Mouse (Mus musculus): ENCODE results near the gene Gm9.
"Not testable (repeated sequence)": the region's sequence is repeated elsewhere in the genome, so short reads cannot be mapped to it uniquely, and the experiment has no call there.

Gm9 gene

DNA sequence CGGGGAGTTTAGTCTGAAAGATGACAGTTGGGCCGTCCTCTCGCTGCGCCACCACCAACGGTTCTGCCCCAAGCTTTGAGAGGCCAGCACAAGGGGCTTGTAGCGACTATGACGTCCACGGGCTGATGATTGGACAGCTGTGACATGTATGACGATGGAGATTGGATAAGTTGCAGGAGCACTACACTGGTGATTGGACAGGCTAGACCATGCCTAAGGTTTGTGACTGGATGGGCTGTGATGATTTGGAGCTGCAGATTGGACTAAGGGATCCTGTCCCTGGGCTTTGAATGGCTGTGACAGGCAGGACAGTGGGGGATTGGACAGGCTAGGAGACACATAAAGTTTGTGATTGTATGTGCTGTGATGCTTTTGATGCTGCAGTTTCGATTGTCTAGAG is at the start of gene Gm9:
Gm9 (minus strand) TSS at position 101 of the 400 bp plus-strand sequence.
- DNase-seq (ENCODE audit: extremely low read depth, low read depth) = no peak

DNA sequence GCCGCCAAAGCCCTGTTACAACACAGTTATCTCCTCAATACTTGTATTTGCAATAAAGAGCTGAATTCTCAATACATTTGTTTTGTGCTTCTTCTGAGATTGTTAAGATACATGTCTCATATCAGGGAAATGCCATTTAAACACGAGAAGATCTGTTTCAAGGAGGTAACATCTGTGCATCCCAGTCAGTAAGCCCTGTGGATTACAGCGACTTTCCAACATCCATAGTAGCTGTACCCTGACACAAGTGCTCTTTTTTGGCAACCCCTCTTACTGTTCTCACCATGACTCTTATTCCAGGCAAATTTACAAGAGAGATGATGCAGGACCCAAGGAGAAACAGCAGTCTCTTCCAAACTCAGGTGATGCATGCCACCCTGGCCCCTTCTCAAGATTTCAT is 38.8 kb upstream of the Gm9 start, which contains the start of gene Rhox3a:
Rhox3a (plus strand) TSS at position 301 of the 400 bp plus-strand sequence.
- DNase-seq (ENCODE audit: extremely low read depth, low read depth) = not testable (repeated sequence)

DNA sequence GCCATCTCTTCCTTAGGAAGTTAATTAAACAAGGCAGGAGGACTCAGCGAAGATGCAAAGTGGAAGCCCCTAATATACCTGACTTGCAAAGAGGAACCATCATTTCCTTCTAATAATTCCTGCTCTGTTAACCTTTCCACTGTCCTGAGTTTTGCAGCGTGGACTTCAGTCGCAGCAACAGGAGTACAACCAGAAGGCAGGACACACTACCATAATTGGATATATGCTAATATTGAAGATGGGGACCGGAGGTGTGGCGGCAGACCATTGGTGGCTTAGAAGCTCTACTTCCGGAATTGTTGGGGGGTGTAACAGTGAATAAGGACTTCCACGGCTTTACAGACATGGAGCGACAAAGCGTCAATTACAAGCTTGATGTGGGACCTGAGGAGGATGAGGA is 33.8 kb upstream of the Gm9 start, which contains the start of gene Rhox2a:
Rhox2a (plus strand) TSS at position 301 of the 400 bp plus-strand sequence.
- not testable (repeated sequence) for DNase-seq (ENCODE audit: extremely low read depth, low read depth)

DNA sequence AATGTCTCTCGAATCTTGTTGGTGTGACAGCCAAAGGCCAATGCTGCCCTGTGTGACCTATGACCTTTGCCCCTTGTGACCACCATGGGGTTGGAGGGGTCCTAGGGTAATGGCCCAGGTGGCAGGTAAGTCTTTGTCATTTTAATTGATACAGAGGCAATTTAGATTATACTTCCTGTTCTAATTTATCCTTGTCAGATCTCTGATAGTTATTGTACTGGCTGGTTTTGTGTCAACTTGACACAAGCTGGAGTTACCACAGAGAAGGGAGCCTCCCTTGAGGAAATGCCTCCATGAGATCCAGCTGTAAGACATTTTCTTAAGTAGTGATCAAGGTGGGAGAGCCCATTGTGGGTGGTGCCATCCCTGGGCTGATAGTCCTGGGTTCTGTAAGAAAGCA is 11.3 kb upstream of the Gm9 start, which contains the start of gene Rhox1:
Rhox1 (minus strand) TSS at position 101 of the 400 bp plus-strand sequence.
- not testable (repeated sequence) for DNase-seq (ENCODE audit: extremely low read depth, low read depth)

DNA sequence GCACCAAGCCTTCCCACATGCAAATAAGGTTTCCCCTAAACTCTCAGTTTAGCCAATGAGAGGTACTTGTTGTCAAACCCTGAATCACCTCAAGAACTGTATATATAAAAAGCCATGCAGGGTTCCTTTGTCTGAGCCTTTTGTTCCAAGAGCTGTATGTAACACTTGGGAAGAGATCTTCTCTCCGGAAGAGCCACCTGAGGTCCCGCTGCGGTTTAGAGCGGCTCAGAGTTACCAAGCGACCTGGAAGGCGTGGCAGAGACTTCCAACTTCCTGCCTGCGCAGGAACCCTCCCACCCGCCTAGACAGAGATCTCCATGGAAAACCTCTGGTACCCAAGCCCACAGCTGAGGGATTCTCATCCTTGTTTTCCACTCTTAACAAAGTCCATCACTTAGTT is 12.2 kb downstream of the Gm9 start:
- no peak for DNase-seq (ENCODE audit: extremely low read depth, low read depth)

DNA sequence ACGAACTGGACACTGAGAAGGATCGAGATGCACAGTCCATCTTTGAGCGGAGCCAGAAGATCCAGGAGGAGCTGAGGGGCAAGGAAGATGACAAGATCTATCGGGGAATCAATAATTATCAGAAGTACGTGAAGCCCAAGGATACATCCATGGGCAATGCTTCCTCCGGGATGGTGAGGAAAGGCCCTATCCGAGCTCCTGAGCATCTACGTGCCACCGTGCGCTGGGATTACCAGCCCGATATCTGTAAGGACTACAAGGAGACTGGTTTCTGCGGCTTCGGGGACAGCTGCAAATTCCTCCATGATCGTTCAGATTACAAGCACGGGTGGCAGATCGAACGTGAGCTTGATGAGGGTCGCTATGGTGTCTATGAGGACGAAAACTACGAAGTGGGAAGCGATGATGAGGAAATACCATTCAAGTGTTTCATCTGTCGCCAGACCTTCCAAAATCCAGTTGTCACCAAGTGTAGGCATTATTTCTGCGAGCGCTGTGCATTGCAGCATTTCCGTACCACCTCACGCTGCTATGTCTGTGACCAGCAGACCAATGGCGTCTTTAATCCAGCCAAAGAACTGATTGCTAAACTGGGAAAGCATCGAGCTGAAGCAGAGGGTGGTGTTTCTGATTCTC is 19.0 kb downstream of the Gm9 start:
- peak; percentile 12 for DNase-seq (ENCODE audit: extremely low read depth, low read depth)

DNA sequence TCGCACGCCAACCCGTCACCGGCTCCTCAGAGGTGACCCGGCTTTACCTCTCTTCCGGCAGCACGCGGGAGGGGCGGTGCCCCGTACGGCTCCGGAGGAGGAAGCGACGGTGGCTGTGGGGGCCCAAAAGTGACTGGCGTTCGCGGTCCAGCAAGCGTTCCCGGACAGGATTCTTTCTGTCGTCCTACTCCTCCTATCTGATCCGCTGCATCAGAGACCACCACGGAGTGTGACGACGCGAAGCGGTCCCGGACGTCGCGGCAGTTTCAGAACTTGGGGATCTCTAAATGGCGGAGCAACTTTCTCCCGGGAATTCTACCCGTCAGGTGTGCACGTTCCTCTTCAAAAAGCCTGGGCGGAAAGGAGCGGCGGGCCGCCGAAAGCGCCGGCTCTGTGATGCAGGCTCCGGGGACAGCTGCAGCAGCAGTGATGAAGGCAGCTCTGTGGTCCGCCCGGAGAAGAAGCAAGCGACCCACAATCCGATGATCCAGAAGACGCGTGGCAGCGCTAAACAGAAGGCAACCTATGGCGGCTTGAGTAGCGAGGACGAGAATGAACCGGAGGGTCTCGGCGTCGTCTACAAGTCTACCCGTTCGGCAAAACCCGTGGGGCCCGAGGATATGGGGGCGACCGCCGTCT is 19.6 kb downstream of the Gm9 start, which contains the start of the genes Ndufa1 and Rnf113a1:
Ndufa1 (minus strand) TSS at position 59 of the 639 bp plus-strand sequence.
Rnf113a1 (plus strand) TSS at position 141 of the 639 bp plus-strand sequence.
- peak; percentile 48 for DNase-seq (ENCODE audit: extremely low read depth, low read depth)

DNA sequence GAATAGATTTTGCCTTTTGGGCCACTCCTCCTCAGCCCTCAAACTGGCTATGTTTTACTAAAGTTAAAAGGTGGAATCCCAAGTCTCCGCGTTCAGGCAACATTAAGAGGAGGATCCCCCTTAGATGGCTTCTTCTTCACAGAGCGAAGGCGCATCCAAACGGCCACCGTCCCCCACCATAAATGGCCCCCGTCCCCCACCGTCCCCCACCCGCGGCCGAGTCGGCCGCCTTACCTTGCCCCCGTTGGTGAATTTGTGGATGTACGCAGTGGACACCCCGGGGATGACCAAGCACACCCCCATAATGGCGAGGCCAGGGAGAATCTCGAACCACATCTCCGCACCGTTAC is 20.1 kb downstream of the Gm9 start:
- peak; percentile 7 for DNase-seq (ENCODE audit: extremely low read depth, low read depth)

DNA sequence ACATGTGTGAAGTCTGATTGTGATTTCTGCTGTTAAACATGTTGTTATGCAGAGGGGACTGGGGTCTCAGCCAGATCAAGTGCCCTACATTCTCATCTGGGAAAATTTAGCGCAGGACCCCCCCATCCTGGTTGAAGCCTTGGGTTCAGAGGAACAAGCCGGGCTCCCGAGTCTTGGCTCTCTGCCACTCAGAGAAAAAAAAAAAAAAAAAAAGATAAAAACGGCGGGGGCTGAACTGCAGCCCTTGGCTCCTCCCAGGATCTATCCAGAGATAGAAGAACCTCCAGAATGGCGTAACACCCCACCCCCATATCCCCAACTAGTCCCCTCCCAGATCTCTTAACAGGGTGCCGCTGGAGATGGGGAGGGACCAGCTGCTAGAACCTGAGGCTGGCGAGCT is 26.4 kb downstream of the Gm9 start:
- not testable (repeated sequence) for DNase-seq (ENCODE audit: extremely low read depth, low read depth)

DNA sequence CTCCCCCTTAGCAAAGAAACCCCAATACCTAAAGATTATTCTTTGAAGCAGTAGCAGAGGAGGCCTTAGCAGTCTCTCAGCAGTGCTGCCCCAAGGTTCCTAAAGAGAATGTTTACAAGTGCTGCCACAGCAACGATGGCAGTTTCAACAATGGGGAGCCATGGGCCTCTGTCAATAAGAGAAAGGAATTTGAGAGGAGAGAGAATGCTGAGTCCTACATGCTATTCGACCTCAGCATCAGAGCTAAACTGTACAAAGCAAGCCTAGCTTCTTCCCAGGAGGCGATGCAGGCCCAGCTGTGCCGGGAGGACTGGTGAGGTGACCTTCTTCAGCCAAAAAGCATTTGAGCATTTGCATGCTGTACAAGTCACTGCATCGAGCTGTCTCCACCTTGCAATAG is 42.1 kb downstream of the Gm9 start, which contains the start of gene Akap14:
Akap14 (minus strand) TSS at position 101 of the 400 bp plus-strand sequence.
- DNase-seq (ENCODE audit: extremely low read depth, low read depth) = no peak

DNA sequence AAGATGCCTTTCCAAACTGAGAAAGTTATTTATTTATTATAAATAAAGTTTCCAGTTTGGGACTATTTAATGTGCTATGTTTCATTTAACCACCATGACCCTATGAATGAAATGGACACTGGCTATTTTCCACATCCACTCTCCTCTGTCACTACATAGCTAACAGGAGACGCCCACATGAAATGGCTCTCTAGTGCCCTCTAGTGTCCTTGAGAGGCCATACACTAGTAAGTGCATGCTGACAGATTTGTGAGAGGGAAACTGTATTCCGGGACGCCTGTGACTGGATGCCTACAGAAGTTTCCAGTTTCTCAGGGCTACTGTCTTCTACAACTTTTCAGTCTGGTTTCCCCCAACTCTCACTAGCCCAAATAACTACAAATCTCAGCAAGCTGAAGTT is 43.8 kb downstream of the Gm9 start:
- peak; percentile 22 for DNase-seq (ENCODE audit: extremely low read depth, low read depth)

DNA sequence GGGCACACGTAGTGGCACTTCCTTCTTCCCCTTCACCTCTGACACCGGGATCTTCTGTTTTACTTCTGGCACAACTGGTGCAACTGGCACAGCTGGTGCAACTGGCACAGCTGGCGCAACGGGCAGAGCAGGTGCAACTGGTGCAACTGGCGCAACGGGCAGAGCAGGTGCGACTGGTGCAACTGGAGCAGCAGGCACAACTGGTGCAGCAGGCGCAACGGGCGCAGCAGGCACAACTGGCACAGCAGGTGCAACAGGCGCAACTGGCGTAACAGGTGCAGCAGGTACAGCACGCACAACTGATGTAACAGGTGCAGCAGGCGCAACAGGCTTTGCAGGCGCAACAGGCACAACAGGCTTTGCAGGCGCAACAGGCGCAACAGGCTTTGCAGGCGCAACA is 47.7 kb downstream of the Gm9 start:
- DNase-seq (ENCODE audit: extremely low read depth, low read depth) = no peak

DNA sequence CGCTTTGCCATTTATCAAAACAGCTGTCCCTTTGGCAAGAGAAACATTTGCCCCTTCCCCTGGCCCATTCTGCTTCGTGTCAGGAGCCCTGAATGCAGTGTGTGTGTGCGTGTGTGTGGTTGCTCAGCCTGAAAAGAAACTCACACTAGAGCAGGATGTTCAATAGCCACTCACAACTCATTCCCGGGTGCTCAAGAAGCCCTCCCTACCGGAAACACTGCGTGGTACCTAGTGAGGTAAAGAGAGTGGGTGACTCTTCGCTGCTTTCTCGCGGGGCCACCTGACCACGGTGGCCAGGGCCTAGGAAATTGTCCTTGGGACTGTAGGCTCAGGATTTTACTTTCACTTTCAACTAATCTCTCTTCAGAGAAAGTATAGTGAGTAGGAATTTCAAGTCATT is 49.7 kb downstream of the Gm9 start:
- no peak for DNase-seq (ENCODE audit: extremely low read depth, low read depth)

All from MEL-GATA-1-ER (cell line).